Mouse (Mus musculus): ENCODE results near the gene Gpr37l1.

DNA sequence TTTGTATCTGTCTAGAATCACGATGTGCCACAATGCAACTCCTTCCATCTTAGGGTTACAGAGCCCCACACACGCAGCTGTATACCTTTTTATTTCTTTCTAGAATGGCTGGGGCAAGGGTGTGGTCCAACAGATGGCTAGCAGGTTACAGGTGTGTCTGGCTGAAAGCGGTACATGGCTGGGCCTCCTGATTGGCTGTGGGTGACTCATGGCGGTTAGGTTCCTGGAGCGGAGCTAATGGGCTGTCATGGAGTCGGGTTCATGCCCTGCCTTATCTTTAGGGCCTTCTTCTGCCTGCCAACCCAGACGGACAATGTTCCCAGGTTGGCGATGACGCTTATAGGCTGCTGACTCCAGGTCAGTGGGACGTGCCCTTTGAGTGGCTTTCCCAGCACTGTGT lies 13.3 kb upstream of the Gpr37l1 start:
- TF ChIP-seq CTCF (IDR thresholded peaks at IDR 0.05; ENCODE audit: borderline replicate concordance, insufficient read depth, low read length) (no peak), POLR2A (IDR thresholded peaks at IDR 0.05; ENCODE audit: low read depth, low read length) (no peak)

Measured in embryonic fibroblast, embryonic 13.5 days (primary cell).